In the genomic region with DNA sequence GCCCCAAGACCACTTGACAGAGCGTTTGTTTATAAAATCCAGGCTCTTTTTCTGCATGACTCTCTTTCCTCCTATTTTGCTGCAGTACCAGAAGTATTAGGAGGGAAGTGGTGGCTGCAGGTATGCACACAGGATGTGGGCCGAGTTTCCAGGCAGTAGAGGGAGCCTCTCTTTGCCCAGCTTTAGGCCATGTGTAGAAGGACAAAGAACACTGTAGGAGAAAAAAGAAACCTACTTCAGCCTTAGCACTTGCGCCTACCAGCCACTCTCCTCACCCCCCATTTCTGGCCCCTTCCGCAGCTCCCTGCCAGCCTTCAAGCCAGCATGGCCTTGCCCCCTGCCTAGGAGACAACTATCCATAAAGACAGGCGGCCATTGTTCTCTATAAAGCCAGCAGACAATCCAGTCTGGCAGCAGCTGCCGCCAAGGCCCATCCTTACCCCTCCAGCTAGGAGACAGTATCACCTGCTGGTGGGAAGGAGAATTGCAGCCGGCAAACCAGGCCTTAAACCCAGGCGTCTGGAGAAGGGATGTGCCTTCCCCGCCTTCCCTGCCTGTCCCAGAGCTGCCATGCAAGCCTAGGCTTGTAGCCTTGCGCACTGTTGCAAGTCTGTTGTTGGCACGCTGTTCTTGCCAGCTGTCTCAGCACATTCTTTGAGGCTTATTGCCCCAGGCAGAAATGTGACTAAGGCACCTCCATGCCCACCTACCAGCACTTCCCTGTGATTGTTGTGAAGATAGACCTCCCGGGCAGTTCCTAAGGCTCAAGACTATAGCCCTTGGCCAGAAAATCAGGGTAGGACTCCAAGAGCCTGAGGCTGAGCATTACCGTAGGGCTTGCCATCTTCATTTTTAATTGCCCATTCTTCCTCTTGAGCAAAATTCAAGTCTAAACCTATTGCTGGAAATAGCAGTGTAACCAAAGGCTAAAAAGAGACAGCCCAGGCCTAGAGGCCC, we compare ENCODE assay signal across 8 mouse cellular contexts. TPM values are rescaled to one million over a fixed set of nuclear protein-coding genes. Genes with fewer than 3 reads are reported as not detected.
A peak's percentile ranks its signal among the peaks of the same experiment; 100 is the strongest.
DNase-seq lines count a peak whose midpoint lies in the region; ATAC-seq and TF ChIP-seq lines count a peak whose summit lies in the region.

No protein-coding gene starts in this region.

- no peaks in the 10 kb centered on the region for H3K4me1 ChIP-seq in forebrain, embryonic 14.5 days (ENCODE audit: control insufficient read depth, insufficient read depth, low read length)
- H3K4me1 ChIP-seq in lung, embryonic 15.5 days = 0 out of 2 replicates have a peak, but pooled peaks cover 3% of the 10 kb centered on the region

- 0 out of 2 replicates have a peak overlapping the region, but pooled peaks have one; percentile 5 for H3K9ac ChIP-seq in forebrain, embryonic 14.5 days (ENCODE audit: low read length)
- H3K9ac ChIP-seq in lung, embryonic 15.5 days = no peak overlapping the region

- TF ChIP-seq CTCF in layer of hippocampus, adult 2 months (conservative IDR thresholded peaks at IDR 0.05) = peak; percentile 99

- H3K4me2 ChIP-seq in forebrain, embryonic 14.5 days (ENCODE audit: low read length) = no peak overlapping the region
- no peak overlapping the region for H3K4me2 ChIP-seq in lung, embryonic 15.5 days

- peak; percentile 91 for DNase-seq in ES-CJ7 (ENCODE audit: low read depth, low spot score)
- DNase-seq in forebrain, embryonic 14.5 days (ENCODE audit: low spot score) = peak; percentile 92
- peak; percentile 69 for DNase-seq in heart, postnatal 25 days (ENCODE audit: low spot score)
- peak; percentile 76 to 82 for DNase-seq in layer of hippocampus, adult 2 months (ENCODE audit: low spot score in 2 of 2)
- DNase-seq in ovary, postnatal 10 days (ENCODE audit: low spot score) = peak; percentile 24
- DNase-seq in thymus, postnatal 10 days (ENCODE audit: low spot score in 2 of 2) = peak; percentile 62 to 75

- WGBS in forebrain, embryonic 14.5 days = 28% methylated on average over 13 of the region's 13 CpGs
- 43% methylated on average over 13 of the region's 13 CpGs for WGBS in lung, embryonic 15.5 days

- no peak overlapping the region for H3K4me3 ChIP-seq in forebrain, embryonic 14.5 days (ENCODE audit: low read depth, low read length)
- H3K4me3 ChIP-seq in layer of hippocampus, adult 2 months = no peak overlapping the region
- H3K4me3 ChIP-seq in lung, embryonic 15.5 days = no peak overlapping the region

- H3K27me3 ChIP-seq in forebrain, embryonic 14.5 days (replicated peaks; ENCODE audit: control insufficient read depth, insufficient read depth, low read length) = no peaks in the 10 kb centered on the region
- no peaks in the 10 kb centered on the region for H3K27me3 ChIP-seq in lung, embryonic 15.5 days

- peak overlapping the region; percentile 68 for H3K27ac ChIP-seq in forebrain, embryonic 14.5 days (ENCODE audit: low read depth, low read length)
- H3K27ac ChIP-seq in layer of hippocampus, adult 2 months = peak overlapping the region; percentile 86
- H3K27ac ChIP-seq in lung, embryonic 15.5 days = peak overlapping the region; percentile 66

- peak; percentile 71 for ATAC-seq in cerebellum, adult (ENCODE audit: insufficient number of reproducible peaks, low FRiP score, low TSS enrichment)
- peak; percentile 94 for ATAC-seq in forebrain, embryonic 14.5 days
- ATAC-seq in lung, embryonic 15.5 days (ENCODE audit: borderline replicate concordance, extremely low read depth, low FRiP score, low TSS enrichment) = peak; percentile 65

- intact Hi-C loops in heart, postnatal 25 days (cut with DNase I) = loop anchor here (1.0 kb wide), 2 partner anchors 16 to 57 kb away; a partner anchor contains a TSS

- no peaks in the 10 kb centered on the region for H3K9me3 ChIP-seq in forebrain, embryonic 14.5 days (replicated peaks; ENCODE audit: control insufficient read depth, low read length)
- H3K9me3 ChIP-seq in lung, embryonic 15.5 days = no peaks in the 10 kb centered on the region

- peaks cover 71% of the 10 kb centered on the region for H3K36me3 ChIP-seq in forebrain, embryonic 14.5 days (ENCODE audit: control insufficient read depth, insufficient read depth, low read length)
- peaks cover 57% of the 10 kb centered on the region for H3K36me3 ChIP-seq in lung, embryonic 15.5 days

RNA-seq across cellular contexts. Expression of a gene that starts 15.7 kb away (rescaled TPM):
- polyA plus RNA-seq in forebrain, embryonic 14.5 days (2014; fragmentation: Nextera tagmentation; extraction: Ambion mirVana) = 12.0 and 14.6 TPM in 2 replicates
- total RNA-seq in heart, postnatal 25 days (2021) = 10 to 100 TPM; 21.5 to 31.2 TPM
- 10 to 100 TPM; 45.5 to 51.4 TPM for total RNA-seq in layer of hippocampus, adult 2 months (2021)
- polyA plus RNA-seq in lung, embryonic 15.5 days (2015; fragmentation: Nextera tagmentation; extraction: Ambion mirVana) = 35.6 and 36.7 TPM in 2 replicates

RNA-seq across cellular contexts. Expression of a gene that starts 41.3 kb away (rescaled TPM):
- polyA plus RNA-seq in forebrain, embryonic 14.5 days (2014; fragmentation: Nextera tagmentation; extraction: Ambion mirVana) = 2.2 and 2.3 TPM in 2 replicates
- total RNA-seq in heart, postnatal 25 days (2021) = under 1 TPM in 1 of 2 experiments, not detected in 1; 0.34 TPM
- under 1 TPM; 0.49 to 0.51 TPM for total RNA-seq in layer of hippocampus, adult 2 months (2021)
- polyA plus RNA-seq in lung, embryonic 15.5 days (2015; fragmentation: Nextera tagmentation; extraction: Ambion mirVana) = 2.6 and 3.2 TPM in 2 replicates

RNA-seq across cellular contexts. Expression of a gene that starts 41.4 kb away (rescaled TPM):
- 62.9 and 70.0 TPM in 2 replicates for polyA plus RNA-seq in forebrain, embryonic 14.5 days (2014; fragmentation: Nextera tagmentation; extraction: Ambion mirVana)
- 10 to 100 TPM; 33.0 to 33.2 TPM for total RNA-seq in heart, postnatal 25 days (2021)
- total RNA-seq in layer of hippocampus, adult 2 months (2021) = 10 to 100 TPM; 69.9 to 75.5 TPM
- polyA plus RNA-seq in lung, embryonic 15.5 days (2015; fragmentation: Nextera tagmentation; extraction: Ambion mirVana) = 64.0 and 69.9 TPM in 2 replicates

RNA-seq across cellular contexts. Expression of a gene that starts 48.1 kb away (rescaled TPM):
- 0.35 TPM in 1 of 2 replicates, not detected in the other for polyA plus RNA-seq in forebrain, embryonic 14.5 days (2014; fragmentation: Nextera tagmentation; extraction: Ambion mirVana)
- not detected for total RNA-seq in heart, postnatal 25 days (2021)
- total RNA-seq in layer of hippocampus, adult 2 months (2021) = not detected
- polyA plus RNA-seq in lung, embryonic 15.5 days (2015; fragmentation: Nextera tagmentation; extraction: Ambion mirVana) = 0.38 and 0.82 TPM in 2 replicates

Comparison
In these comparisons a context has a peak if more than half of its experiments do, and no peak if none do; other contexts are left out.
1. DNase-seq: peak in every context shown above with its lines; median percentile 92 in forebrain, embryonic 14.5 days; 91 in ES-CJ7; 79 in layer of hippocampus, adult 2 months; 69 in heart, postnatal 25 days; 68 in thymus, postnatal 10 days; 24 in ovary, postnatal 10 days.